Mouse (Mus musculus) liver, embryonic 15.5 days (tissue): ENCODE results near the gene Cep41. TPM values are rescaled to one million over a fixed set of nuclear protein-coding genes. Genes with fewer than 3 reads are reported as not detected.

Experiments used
- ATAC-seq: fragments of 200-750 bp; cut with Nextera tagmentation; 2 replicates; pipeline ENCODE4 v1.8.0; 2017; ENCODE audit warnings: moderate number of reproducible peaks, mild to moderate bottlenecking, moderate library complexity; ENCODE audit not compliant: insufficient read depth
- H3K27ac ChIP-seq: fragments of 300-500 bp; sonication (generic); replicated peaks from 2 replicates; pipeline ENCODE4 v1.5.1; 2015; ENCODE audit warnings: mild to moderate bottlenecking, inconsistent platforms
- H3K27me3 ChIP-seq: fragments of 300-500 bp; sonication (generic); 2 replicates; pipeline ENCODE4 v1.6.1; 2015; ENCODE audit warnings: mild to moderate bottlenecking, inconsistent platforms
- H3K36me3 ChIP-seq: fragments of 300-500 bp; sonication (generic); replicated peaks from 2 replicates; pipeline ENCODE4 v1.6.1; 2015; ENCODE audit warnings: moderate library complexity, mild to moderate bottlenecking, inconsistent platforms
- H3K4me1 ChIP-seq: fragments of 300-500 bp; sonication (generic); replicated peaks from 2 replicates; pipeline ENCODE4 v1.6.1; 2015; ENCODE audit warnings: inconsistent platforms
- H3K4me2 ChIP-seq: fragments of 300-500 bp; sonication (generic); 2 replicates; pipeline ENCODE4 v1.6.1; 2015; ENCODE audit warnings: moderate library complexity, mild to moderate bottlenecking, inconsistent platforms
- H3K4me3 ChIP-seq: fragments of 300-500 bp; sonication (generic); replicated peaks from 2 replicates; pipeline ENCODE4 v1.5.1; 2015; ENCODE audit warnings: mild to moderate bottlenecking, inconsistent platforms
- H3K9ac ChIP-seq: fragments of 300-500 bp; sonication (generic); 2 replicates; pipeline ENCODE4 v1.6.1; 2015; ENCODE audit warnings: moderate library complexity, mild to moderate bottlenecking, inconsistent platforms
- H3K9me3 ChIP-seq: fragments of 300-500 bp; sonication (generic); replicated peaks from 2 replicates; pipeline ENCODE4 v1.6.1; 2016; ENCODE audit warnings: inconsistent platforms
- WGBS: fragments of 180-500 bp; shearing (Covaris S2); methylation state at CpG from one replicate; pipeline ENCODE4 v1.1.7; 2015; ENCODE audit warnings: mixed read lengths; ENCODE audit not compliant: insufficient replicate concordance; 5-methylcytosine and 5-hydroxymethylcytosine counted together
- polyA plus RNA-seq: library from polyadenylated mRNA; unstranded; fragments of >200 nt; fragmentation: Nextera tagmentation; extraction: Ambion mirVana; gene quantifications from 2 replicates; pipeline ENCODE4 v1.2.1, GENCODE M21; 2015

The Cep41 gene
- polyA plus RNA-seq, 1 experiment from 2014 or later = 3.8 TPM

- ATAC-seq = no peak
- Histone ChIP-seq H3K9ac (no peak overlapping the region), H3K4me1 (peaks cover 36% of the 10 kb centered on the region), H3K36me3 (no peaks in the 10 kb centered on the region), H3K4me3 (no peak overlapping the region), H3K27ac (no peak overlapping the region), H3K9me3 (no peaks in the 10 kb centered on the region), H3K27me3 (no peaks in the 10 kb centered on the region), H3K4me2 (no peak overlapping the region)
- 70% methylated on average over 5 of the region's 5 CpGs for WGBS
Measured at GRCm38 (mm10) chr6:30671696-30672095, 21.9 kb downstream of the Cep41 start.

GRCm38 (mm10) chr6:30667585-30667984 lies 26.0 kb downstream of the Cep41 start:
- no peak overlapping the region for H3K4me2 ChIP-seq
- no peak overlapping the region for H3K4me3 ChIP-seq
- H3K36me3 ChIP-seq = no peaks in the 10 kb centered on the region
- H3K9ac ChIP-seq = no peak overlapping the region
- H3K27ac ChIP-seq = no peak overlapping the region
- no peaks in the 10 kb centered on the region for H3K27me3 ChIP-seq
- ATAC-seq = no peak
- no peaks in the 10 kb centered on the region for H3K9me3 ChIP-seq
- WGBS = 69% methylated on average over 5 of the region's 5 CpGs
- no peaks in the 10 kb centered on the region for H3K4me1 ChIP-seq

GRCm38 (mm10) chr6:30666043-30666442 lies 27.5 kb downstream of the Cep41 start:
- ATAC-seq = no peak
- H3K36me3 ChIP-seq = no peaks in the 10 kb centered on the region
- H3K27ac ChIP-seq = no peak overlapping the region
- H3K9ac ChIP-seq = no peak overlapping the region
- WGBS = 66% methylated on average over 6 of the region's 6 CpGs
- H3K4me2 ChIP-seq = no peak overlapping the region
- no peaks in the 10 kb centered on the region for H3K27me3 ChIP-seq
- H3K9me3 ChIP-seq = no peaks in the 10 kb centered on the region
- H3K4me1 ChIP-seq = no peaks in the 10 kb centered on the region
- H3K4me3 ChIP-seq = no peak overlapping the region

- Histone ChIP-seq H3K27ac (no peak overlapping the region), H3K4me1 (no peaks in the 10 kb centered on the region), H3K36me3 (no peaks in the 10 kb centered on the region), H3K9me3 (no peaks in the 10 kb centered on the region), H3K4me2 (no peak overlapping the region), H3K4me3 (no peak overlapping the region), H3K9ac (no peak overlapping the region), H3K27me3 (no peaks in the 10 kb centered on the region)
- 57% methylated on average over 4 of the region's 4 CpGs for WGBS
- no peak for ATAC-seq
Measured at GRCm38 (mm10) chr6:30665296-30665695, 28.3 kb downstream of the Cep41 start.

GRCm38 (mm10) chr6:30664776-30665175 lies 28.8 kb downstream of the Cep41 start:
- no peak overlapping the region for H3K4me2 ChIP-seq
- 58% methylated on average over 6 of the region's 6 CpGs for WGBS
- no peak overlapping the region for H3K4me3 ChIP-seq
- no peaks in the 10 kb centered on the region for H3K36me3 ChIP-seq
- no peak for ATAC-seq
- H3K27me3 ChIP-seq = no peaks in the 10 kb centered on the region
- no peaks in the 10 kb centered on the region for H3K4me1 ChIP-seq
- H3K27ac ChIP-seq = no peak overlapping the region
- H3K9me3 ChIP-seq = no peaks in the 10 kb centered on the region
- H3K9ac ChIP-seq = no peak overlapping the region

DNA sequence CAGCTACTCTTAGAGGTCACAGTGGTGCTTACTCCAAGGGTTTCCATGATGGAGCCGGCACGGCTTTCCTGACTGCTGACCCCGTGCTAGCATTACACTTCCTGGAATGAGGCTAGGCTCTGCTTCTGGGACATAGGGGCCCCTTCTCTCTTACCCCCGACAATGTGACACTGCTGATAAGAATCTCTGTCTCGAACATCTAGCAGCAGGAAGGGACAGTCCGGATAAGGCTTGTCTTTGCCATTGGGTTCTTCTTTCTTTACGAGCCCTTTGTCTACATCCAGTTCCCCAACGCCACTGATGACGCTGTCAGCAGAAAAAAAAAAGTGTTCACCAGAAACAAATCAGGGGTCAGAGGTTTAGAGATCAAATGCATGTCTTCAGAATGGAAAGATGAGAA lies 34.9 kb downstream of the Cep41 start:
- Histone ChIP-seq H3K4me1 (0 out of 2 replicates have a peak, but pooled peaks cover 4% of the 10 kb centered on the region), H3K27me3 (no peaks in the 10 kb centered on the region), H3K36me3 (no peaks in the 10 kb centered on the region), H3K4me3 (no peak overlapping the region), H3K27ac (no peak overlapping the region), H3K9me3 (no peaks in the 10 kb centered on the region), H3K4me2 (no peak overlapping the region), H3K9ac (no peak overlapping the region)
- 29% methylated on average over 9 of the region's 9 CpGs for WGBS
- no peak for ATAC-seq

DNA sequence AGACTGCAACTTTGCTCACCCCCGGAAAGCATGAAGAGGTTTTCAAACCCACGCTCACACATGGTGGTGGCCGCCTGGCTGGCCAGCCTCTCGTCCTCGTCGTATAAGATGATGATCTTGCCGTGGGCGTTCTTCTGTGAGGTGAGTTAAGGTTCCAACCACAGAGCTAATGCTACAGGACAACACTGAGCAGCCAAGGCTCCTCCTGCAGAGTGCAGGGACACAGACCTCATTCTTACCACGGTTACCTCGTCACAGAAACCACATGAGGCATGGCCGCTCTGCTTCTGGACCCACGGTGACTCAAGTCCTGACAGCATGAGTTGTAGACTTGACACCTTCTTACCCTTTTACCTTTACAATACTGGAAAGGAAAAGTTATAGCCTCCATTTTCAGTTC lies 36.3 kb downstream of the Cep41 start:
- H3K27me3 ChIP-seq = no peaks in the 10 kb centered on the region
- no peak for ATAC-seq
- no peak overlapping the region for H3K27ac ChIP-seq
- no peak overlapping the region for H3K4me2 ChIP-seq
- H3K4me1 ChIP-seq = 0 out of 2 replicates have a peak, but pooled peaks cover 4% of the 10 kb centered on the region
- H3K36me3 ChIP-seq = no peaks in the 10 kb centered on the region
- H3K9me3 ChIP-seq = no peaks in the 10 kb centered on the region
- 70% methylated on average over 12 of the region's 12 CpGs for WGBS
- H3K9ac ChIP-seq = no peak overlapping the region
- no peak overlapping the region for H3K4me3 ChIP-seq

GRCm38 (mm10) chr6:30654932-30655331 lies 38.6 kb downstream of the Cep41 start:
- Histone ChIP-seq H3K36me3 (no peaks in the 10 kb centered on the region), H3K4me2 (no peak overlapping the region), H3K4me3 (no peak overlapping the region), H3K4me1 (peaks cover 4% of the 10 kb centered on the region; the same call in 1 of the 2 replicates), H3K27ac (no peak overlapping the region), H3K9me3 (no peaks in the 10 kb centered on the region), H3K9ac (no peak overlapping the region), H3K27me3 (no peaks in the 10 kb centered on the region)
- ATAC-seq = no peak
- 65% methylated on average over 3 of the region's 3 CpGs for WGBS

GRCm38 (mm10) chr6:30654402-30654859 lies 39.1 kb downstream of the Cep41 start:
- no peaks in the 10 kb centered on the region for H3K9me3 ChIP-seq
- peaks cover 4% of the 10 kb centered on the region; the same call in 1 of the 2 replicates for H3K4me1 ChIP-seq
- H3K27me3 ChIP-seq = no peaks in the 10 kb centered on the region
- no peaks in the 10 kb centered on the region for H3K36me3 ChIP-seq
- H3K4me2 ChIP-seq = no peak overlapping the region
- H3K4me3 ChIP-seq = no peak overlapping the region
- ATAC-seq = no peak
- no peak overlapping the region for H3K27ac ChIP-seq
- WGBS = 65% methylated on average over 6 of the region's 6 CpGs
- no peak overlapping the region for H3K9ac ChIP-seq

DNA sequence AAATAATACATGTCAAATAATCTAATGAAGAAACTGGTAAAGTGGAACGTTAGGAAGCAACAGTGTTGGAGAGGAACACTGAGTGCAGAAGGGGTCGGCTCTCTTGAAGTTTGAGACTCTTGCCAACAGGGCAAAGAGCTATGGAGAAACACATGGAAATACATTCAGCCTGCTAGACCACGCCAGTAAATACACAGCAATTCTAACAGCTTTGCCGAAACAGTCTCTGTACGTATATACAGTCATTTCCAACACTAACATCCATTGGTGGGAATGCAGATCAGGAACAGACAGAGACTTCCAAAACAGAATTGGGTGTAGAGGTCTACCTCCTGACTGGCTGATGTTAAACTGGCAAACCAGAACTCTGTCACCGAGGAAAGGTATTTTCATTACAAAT lies 40.0 kb downstream of the Cep41 start:
- no peaks in the 10 kb centered on the region for H3K36me3 ChIP-seq
- 68% methylated on average over 6 of the region's 6 CpGs for WGBS

GRCm38 (mm10) chr6:30652425-30653188 lies 40.9 kb downstream of the Cep41 start:
- Histone ChIP-seq H3K9ac (no peak overlapping the region), H3K4me3 (no peak overlapping the region), H3K4me2 (no peak overlapping the region), H3K27ac (no peak overlapping the region), H3K9me3 (no peaks in the 10 kb centered on the region), H3K4me1 (no peaks in the 10 kb centered on the region; the same call in 1 of the 2 replicates), H3K36me3 (no peaks in the 10 kb centered on the region), H3K27me3 (no peaks in the 10 kb centered on the region)
- no peak for ATAC-seq
- 43% methylated on average over 9 of the region's 9 CpGs for WGBS

More for the DNA sequence above, 40.0 kb downstream of the Cep41 start:
- no peak overlapping the region for H3K27ac ChIP-seq
- no peak overlapping the region for H3K4me3 ChIP-seq
- no peak overlapping the region for H3K9ac ChIP-seq
- H3K9me3 ChIP-seq = no peaks in the 10 kb centered on the region
- H3K4me2 ChIP-seq = no peak overlapping the region
- ATAC-seq = no peak
- H3K4me1 ChIP-seq = peaks cover under 1% of the 10 kb centered on the region; the same call in 1 of the 2 replicates
- H3K27me3 ChIP-seq = no peaks in the 10 kb centered on the region
